Mouse (Mus musculus) limb, embryonic 13.5 days (tissue): ENCODE measurements around the gene Agtrap. TPM values are rescaled to one million over a fixed set of nuclear protein-coding genes. Genes with fewer than 3 reads are reported as not detected.

Source experiments
- ATAC-seq: fragments of 200-750 bp; cut with Nextera tagmentation; 2 replicates; pipeline ENCODE4 v1.8.0; 2017; ENCODE audit warnings: low read depth, moderate number of reproducible peaks, moderate TSS enrichment; ENCODE audit not compliant: low FRiP score
- H3K27ac ChIP-seq: fragments of 300-500 bp; sonication (generic); 2 replicates; pipeline ENCODE4 v1.5.1; 2015; ENCODE audit warnings: inconsistent platforms, mild to moderate bottlenecking, moderate library complexity
- H3K27me3 ChIP-seq: fragments of 300-500 bp; sonication (generic); 2 replicates; pipeline ENCODE4 v1.6.1; 2015; ENCODE audit warnings: mild to moderate bottlenecking, inconsistent platforms
- H3K36me3 ChIP-seq: fragments of 300-500 bp; sonication (generic); 2 replicates; pipeline ENCODE4 v1.6.1; 2015; ENCODE audit warnings: inconsistent platforms, mild to moderate bottlenecking, moderate library complexity
- H3K4me1 ChIP-seq: fragments of 300-500 bp; sonication (generic); 2 replicates; pipeline ENCODE4 v1.6.1; 2015; ENCODE audit warnings: inconsistent platforms
- H3K4me2 ChIP-seq: fragments of 300-500 bp; sonication (generic); replicated peaks from 2 replicates; pipeline ENCODE4 v1.6.1; 2015; ENCODE audit warnings: inconsistent platforms, mild to moderate bottlenecking, moderate library complexity
- H3K4me3 ChIP-seq: fragments of 300-500 bp; sonication (generic); 2 replicates; pipeline ENCODE4 v1.5.1; 2015; ENCODE audit warnings: moderate library complexity, mild to moderate bottlenecking, inconsistent platforms
- H3K9ac ChIP-seq: fragments of 300-500 bp; sonication (generic); 2 replicates; pipeline ENCODE4 v1.6.1; 2015; ENCODE audit warnings: mild to moderate bottlenecking, inconsistent platforms
- H3K9me3 ChIP-seq: fragments of 300-500 bp; sonication (generic); 2 replicates; pipeline ENCODE4 v1.6.1; 2016; ENCODE audit warnings: inconsistent platforms
- WGBS: fragments of 180-500 bp; shearing (Covaris S2); methylation state at CpG from one replicate; pipeline ENCODE4 v1.1.7; 2015; 5-methylcytosine and 5-hydroxymethylcytosine counted together
- polyA plus RNA-seq: library from polyadenylated mRNA; unstranded; fragments of >200 nt; fragmentation: Nextera tagmentation; extraction: Ambion mirVana; gene quantifications from 2 replicates; pipeline ENCODE4 v1.2.1, GENCODE M21; 2015

Gene Agtrap
- polyA plus RNA-seq, 1 experiment from 2014 or later: 14.1 TPM

DNA sequence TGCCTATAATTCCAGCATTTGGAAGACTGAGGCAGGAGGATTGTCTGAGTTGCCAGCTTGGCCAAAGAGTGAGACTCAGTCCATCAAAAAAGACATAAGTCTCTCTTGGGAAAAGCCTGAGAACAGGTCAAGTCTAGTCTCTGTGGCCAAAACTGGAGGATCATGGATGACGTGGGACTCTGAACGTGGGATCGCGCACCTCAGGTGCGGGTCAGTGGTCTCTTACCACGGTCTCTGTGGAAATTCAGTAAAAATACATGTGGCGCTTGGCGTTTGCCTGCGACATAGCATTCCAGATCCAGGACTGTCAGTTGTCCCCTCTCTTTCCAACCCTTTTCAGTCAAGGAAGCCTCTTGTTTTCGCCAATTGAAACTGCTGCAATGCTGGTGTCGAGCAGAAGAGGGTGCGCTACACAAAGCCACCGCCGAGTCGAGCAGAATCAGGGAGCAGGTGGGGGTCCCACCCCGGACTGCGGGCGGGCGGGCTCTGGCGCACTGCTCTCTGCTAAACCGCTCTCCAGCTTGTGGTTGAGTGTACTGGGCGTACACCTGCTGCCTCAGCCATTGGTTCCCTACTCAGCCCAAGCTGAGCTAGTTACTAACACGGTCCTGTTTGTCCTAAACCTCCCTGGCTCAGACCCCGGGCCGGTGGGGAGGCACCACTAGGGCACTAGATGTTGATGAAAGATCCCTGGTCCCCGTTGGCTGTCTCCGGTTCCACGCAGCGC lies 14.1 kb upstream of the Agtrap start:
- H3K4me1 ChIP-seq: peaks cover 8% of the 10 kb centered on the region
- H3K27ac ChIP-seq: peak overlapping the region; percentile 10; the same call in 1 of the 2 replicates
- no peak overlapping the region for H3K9ac ChIP-seq
- peak; percentile 80 for ATAC-seq
- no peaks in the 10 kb centered on the region for H3K9me3 ChIP-seq
- H3K4me3 ChIP-seq: peak overlapping the region; percentile 20
- H3K36me3 ChIP-seq: no peaks in the 10 kb centered on the region
- WGBS: 20% methylated on average over 29 of the region's 29 CpGs
- no peaks in the 10 kb centered on the region for H3K27me3 ChIP-seq
- peak overlapping the region; percentile 58 for H3K4me2 ChIP-seq

DNA sequence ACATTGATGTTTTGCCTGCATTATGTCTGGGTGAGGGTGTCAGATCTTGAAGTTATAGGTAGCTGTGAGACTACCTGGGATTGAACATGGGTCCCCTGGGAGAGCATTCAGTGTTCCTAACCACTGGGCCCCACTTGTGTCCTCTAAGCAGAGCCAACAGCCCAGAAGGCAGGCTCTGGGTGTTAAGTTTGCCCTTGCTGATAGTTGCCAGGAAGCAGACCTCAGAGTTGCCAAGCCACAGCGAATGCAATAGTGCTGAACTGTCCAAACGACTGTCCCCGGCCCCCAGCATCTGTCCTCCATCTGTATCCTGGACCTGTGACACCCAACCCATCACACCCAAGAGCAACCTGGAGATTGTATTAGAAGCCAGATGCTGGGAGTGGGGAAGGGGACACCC lies 10.8 kb upstream of the Agtrap start:
- H3K36me3 ChIP-seq: no peaks in the 10 kb centered on the region

DNA sequence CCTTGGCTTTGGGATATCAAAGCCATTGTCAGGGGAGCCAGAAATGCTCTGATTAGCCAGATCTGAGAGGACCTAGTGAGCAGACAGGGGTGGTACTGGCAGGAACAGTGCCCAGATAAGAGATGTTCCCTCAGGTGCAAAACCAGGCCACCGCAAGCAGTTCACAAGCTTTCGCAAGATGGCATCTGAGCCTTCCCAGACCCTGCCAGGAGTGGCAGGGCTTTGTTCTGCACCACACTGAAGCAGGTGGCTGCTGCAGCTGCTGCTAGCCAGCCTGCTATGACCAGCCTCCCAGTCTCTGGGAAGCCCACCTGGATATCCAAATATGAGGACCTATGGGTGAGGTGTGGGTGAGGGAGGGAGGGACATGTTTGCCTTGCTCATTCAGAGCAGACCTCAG lies 10.1 kb upstream of the Agtrap start:
- Histone ChIP-seq H3K4me2 (no peak overlapping the region), H3K9ac (no peak overlapping the region), H3K27ac (no peak overlapping the region), H3K4me1 (peaks cover 8% of the 10 kb centered on the region), H3K9me3 (no peaks in the 10 kb centered on the region), H3K4me3 (no peak overlapping the region), H3K36me3 (no peaks in the 10 kb centered on the region), H3K27me3 (no peaks in the 10 kb centered on the region)
- no peak for ATAC-seq
- 86% methylated on average over 2 of the region's 2 CpGs for WGBS

More for the DNA sequence above, 10.8 kb upstream of the Agtrap start:
- ATAC-seq: no peak
- no peak overlapping the region for H3K4me3 ChIP-seq
- 89% methylated on average over 3 of the region's 3 CpGs for WGBS
- no peak overlapping the region for H3K4me2 ChIP-seq
- no peaks in the 10 kb centered on the region for H3K27me3 ChIP-seq
- peaks cover 8% of the 10 kb centered on the region for H3K4me1 ChIP-seq
- H3K9ac ChIP-seq: no peak overlapping the region
- H3K27ac ChIP-seq: no peak overlapping the region
- H3K9me3 ChIP-seq: no peaks in the 10 kb centered on the region

DNA sequence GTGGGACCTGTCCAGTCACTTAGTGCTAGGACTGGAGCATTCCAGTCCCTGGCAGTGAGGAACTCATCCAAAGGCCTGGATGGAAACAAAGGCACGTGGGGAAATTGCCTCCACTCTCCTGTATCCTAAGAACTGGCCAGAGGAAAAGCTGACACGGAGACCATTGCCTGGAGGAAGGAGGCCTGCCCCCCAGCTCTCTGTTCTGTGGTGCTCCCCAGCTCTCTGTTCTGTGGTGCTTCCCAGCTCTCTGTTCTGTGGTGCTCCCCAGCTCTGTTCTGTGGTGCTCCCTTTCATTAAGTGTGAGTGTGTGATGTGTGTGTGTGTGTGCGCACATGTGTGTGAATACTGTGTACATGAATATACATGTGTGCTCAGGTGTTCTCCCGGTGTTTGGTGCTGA lies 7.2 kb upstream of the Agtrap start:
- H3K4me2 ChIP-seq: no peak overlapping the region
- H3K4me1 ChIP-seq: no peaks in the 10 kb centered on the region
- H3K36me3 ChIP-seq: no peaks in the 10 kb centered on the region
- no peak overlapping the region for H3K4me3 ChIP-seq
- WGBS: 75% methylated on average over 4 of the region's 4 CpGs
- ATAC-seq: no peak
- H3K9me3 ChIP-seq: no peaks in the 10 kb centered on the region
- no peaks in the 10 kb centered on the region for H3K27me3 ChIP-seq
- H3K9ac ChIP-seq: no peak overlapping the region
- no peak overlapping the region for H3K27ac ChIP-seq

DNA sequence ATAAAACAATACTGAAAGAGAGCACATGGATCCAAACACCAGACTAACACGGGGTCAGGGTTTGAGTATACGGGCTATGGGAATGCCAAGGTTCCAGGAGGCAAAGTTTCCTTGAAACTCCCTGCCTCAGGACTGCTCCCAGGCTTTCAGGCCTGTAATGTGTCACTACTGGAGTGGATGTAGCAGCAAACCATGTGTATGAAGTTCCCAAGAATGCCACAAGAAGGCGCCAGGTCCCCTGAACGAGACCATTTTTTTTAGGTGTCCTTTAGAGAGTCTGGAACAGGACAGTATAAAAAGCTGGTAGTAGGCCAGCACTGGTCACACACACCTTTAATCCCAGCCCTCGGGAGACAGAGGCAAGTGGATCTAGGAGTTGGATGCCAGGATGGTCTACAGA lies 6.3 kb upstream of the Agtrap start:
- Histone ChIP-seq H3K9me3 (no peaks in the 10 kb centered on the region), H3K27me3 (no peaks in the 10 kb centered on the region), H3K4me3 (no peak overlapping the region), H3K36me3 (no peaks in the 10 kb centered on the region), H3K9ac (no peak overlapping the region), H3K4me1 (no peaks in the 10 kb centered on the region), H3K4me2 (no peak overlapping the region), H3K27ac (no peak overlapping the region)
- WGBS: 83% methylated on average over 5 of the region's 5 CpGs
- no peak for ATAC-seq

DNA sequence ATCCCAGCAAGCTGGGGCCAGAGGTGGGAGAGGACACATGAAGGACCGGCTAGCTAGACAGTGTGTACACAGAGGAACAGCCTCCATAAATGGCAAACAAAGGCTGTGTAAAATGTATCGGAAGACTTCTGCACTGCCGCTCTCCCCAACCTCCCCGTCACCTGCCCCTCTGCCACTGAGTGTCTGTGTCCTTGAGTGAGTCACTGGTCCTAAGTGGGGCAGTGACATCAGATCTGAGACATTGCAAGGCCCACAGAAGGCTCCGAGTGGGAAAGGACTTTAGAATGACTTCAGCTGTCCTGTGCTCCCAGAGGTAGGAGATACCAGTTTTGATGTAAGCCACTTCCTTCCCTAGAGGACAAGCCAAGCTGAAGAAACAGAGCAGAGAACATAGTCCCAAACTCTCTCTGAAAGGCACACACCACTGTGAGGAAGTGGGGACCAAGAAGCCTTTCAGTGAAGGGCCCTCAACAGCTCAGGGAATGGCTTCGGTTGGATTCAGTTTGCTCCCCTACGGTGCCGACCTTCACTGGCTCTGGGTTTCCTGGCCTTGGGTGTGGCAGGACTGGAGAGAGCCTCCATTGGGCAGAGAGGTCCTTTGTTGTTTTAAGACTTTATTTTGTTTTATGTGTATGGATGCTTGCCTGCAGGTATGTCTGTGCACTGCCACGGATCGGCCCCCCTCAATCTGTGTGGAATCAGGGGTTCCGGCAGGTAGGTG lies 4.9 kb upstream of the Agtrap start:
- H3K4me1 ChIP-seq: peaks cover 4% of the 10 kb centered on the region
- WGBS: 90% methylated on average over 11 of the region's 11 CpGs
- ATAC-seq: no peak
- no peaks in the 10 kb centered on the region for H3K27me3 ChIP-seq
- H3K9me3 ChIP-seq: no peaks in the 10 kb centered on the region
- no peak overlapping the region for H3K4me2 ChIP-seq
- no peak overlapping the region for H3K4me3 ChIP-seq
- no peaks in the 10 kb centered on the region for H3K36me3 ChIP-seq
- H3K27ac ChIP-seq: no peak overlapping the region
- H3K9ac ChIP-seq: no peak overlapping the region

DNA sequence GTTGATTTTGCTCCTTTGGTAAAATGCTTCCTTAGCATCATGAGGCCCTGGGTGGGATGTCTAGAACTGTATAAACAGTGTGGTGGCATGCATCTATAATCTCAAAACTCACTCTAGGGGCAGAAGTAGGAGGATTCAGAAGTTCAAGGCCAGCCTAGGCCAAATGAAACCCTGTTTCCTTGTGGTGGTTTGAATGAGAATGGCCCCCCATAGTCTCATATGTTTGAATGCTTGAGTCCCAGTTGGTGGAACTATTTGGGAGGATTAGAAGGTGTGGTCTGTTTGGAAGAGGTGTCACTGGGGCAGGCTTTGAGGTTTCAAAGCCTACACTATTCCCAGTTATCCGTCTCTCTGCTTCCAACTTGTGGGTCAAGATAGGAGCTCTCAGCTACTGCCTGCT lies 3.4 kb upstream of the Agtrap start:
- no peak overlapping the region for H3K4me2 ChIP-seq
- no peaks in the 10 kb centered on the region for H3K9me3 ChIP-seq
- H3K27me3 ChIP-seq: no peaks in the 10 kb centered on the region
- H3K4me3 ChIP-seq: no peak overlapping the region
- 97% methylated on average over 1 of the region's 1 CpGs for WGBS
- no peak for ATAC-seq
- H3K9ac ChIP-seq: no peak overlapping the region
- no peaks in the 10 kb centered on the region for H3K36me3 ChIP-seq
- H3K27ac ChIP-seq: no peak overlapping the region
- H3K4me1 ChIP-seq: peaks cover 17% of the 10 kb centered on the region

DNA sequence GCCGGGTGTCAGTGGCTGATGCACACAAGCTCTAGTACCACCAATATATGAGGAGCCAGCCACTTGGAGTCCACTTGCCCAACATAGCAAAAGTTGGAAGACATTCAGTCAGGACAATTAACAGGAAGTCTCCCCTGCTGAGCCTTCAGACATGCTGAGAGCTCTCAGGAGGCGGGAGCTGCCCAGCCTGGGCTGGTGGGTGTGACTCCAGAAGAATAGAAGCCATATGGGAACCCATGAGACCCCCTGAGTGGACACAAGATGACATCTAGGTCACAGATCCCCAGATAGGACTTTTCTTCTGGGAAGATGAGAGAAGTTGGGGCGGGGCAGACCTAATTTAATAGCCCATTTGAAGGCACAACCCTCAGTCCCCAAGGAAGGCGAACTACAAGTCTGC lies 1.3 kb upstream of the Agtrap start:
- Histone ChIP-seq H3K9ac (peak overlapping the region; percentile 48; the same call in 1 of the 2 replicates), H3K27me3 (no peaks in the 10 kb centered on the region), H3K27ac (no peak overlapping the region), H3K4me2 (no peak overlapping the region), H3K4me1 (peaks cover 27% of the 10 kb centered on the region), H3K4me3 (no peak overlapping the region), H3K36me3 (no peaks in the 10 kb centered on the region), H3K9me3 (no peaks in the 10 kb centered on the region)
- no peak for ATAC-seq
- 56% methylated on average over 4 of the region's 4 CpGs for WGBS

DNA sequence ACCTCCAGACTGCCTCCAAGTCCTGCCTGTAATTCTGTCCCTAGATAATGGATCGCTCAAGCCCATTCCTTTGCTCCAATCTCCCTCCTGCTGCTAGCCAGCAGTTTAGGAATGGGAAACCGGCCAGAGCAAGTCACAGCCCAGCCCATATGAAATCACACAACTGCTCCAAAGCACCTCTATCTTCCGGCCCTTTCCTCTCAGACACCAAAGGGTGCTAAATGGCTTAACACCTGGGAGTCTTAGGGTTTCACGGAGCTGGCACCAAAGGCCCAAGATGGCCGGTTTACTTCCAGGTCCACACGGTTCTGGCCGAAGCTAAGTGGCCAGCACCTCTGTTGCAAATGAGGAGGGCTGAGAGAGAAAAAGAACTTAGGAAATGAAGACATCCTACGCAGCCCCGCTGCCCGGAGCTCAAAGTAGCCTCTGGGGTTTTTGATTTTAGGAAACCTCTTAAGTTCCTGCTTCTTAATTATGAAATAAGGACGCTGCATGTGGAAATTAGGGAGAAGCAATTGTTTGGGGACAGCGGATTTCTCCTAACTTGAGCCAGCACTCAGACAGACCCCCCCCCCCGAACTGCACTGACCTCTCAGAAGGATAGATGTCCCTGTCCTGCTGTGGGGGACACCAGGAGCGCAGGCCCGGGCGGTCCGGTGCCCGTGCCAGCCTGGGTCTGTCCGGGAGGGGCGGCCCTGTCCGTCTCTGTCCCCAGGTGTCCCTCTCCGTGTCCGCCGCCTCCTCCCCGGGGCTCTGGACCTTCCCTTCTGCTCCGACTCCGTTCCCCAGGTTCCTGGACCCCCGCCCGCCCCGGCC lies 532 bp downstream of the Agtrap start:
- Histone ChIP-seq H3K9me3 (no peaks in the 10 kb centered on the region), H3K9ac (peak overlapping the region; percentile 87), H3K4me3 (peak overlapping the region; percentile 89), H3K4me1 (peaks cover 40% of the 10 kb centered on the region), H3K27ac (peak overlapping the region; percentile 39; the same call in 1 of the 2 replicates), H3K27me3 (no peaks in the 10 kb centered on the region), H3K36me3 (no peaks in the 10 kb centered on the region), H3K4me2 (peak overlapping the region; percentile 90)
- WGBS: 3% methylated on average over 29 of the region's 30 CpGs
- peak; percentile 41 for ATAC-seq

DNA sequence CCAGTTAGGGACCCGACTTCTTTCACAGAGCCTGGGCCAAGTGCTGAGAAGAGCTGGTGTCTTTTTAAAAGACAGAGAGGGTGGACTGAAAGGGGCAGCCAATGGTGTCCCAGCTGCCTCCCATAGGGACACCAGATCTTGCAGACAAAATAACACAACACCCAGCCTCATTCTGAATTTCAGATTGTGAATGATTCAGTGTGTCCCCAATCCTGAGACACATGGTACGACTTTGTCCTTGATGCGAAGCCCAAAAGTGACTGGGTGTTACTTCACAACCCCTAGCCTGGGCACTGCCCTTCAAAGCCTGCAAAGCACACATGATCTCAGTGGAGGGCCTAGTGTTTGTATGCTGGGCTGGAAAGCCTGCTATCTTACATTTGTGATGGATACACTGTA lies 1.9 kb downstream of the Agtrap start:
- H3K4me3 ChIP-seq: no peak overlapping the region
- peaks cover 6% of the 10 kb centered on the region for H3K36me3 ChIP-seq
- peaks cover 40% of the 10 kb centered on the region for H3K4me1 ChIP-seq
- no peak for ATAC-seq
- no peak overlapping the region for H3K9ac ChIP-seq
- H3K4me2 ChIP-seq: no peak overlapping the region
- no peak overlapping the region for H3K27ac ChIP-seq
- no peaks in the 10 kb centered on the region for H3K27me3 ChIP-seq
- no peaks in the 10 kb centered on the region for H3K9me3 ChIP-seq
- WGBS: 68% methylated on average over 3 of the region's 3 CpGs

DNA sequence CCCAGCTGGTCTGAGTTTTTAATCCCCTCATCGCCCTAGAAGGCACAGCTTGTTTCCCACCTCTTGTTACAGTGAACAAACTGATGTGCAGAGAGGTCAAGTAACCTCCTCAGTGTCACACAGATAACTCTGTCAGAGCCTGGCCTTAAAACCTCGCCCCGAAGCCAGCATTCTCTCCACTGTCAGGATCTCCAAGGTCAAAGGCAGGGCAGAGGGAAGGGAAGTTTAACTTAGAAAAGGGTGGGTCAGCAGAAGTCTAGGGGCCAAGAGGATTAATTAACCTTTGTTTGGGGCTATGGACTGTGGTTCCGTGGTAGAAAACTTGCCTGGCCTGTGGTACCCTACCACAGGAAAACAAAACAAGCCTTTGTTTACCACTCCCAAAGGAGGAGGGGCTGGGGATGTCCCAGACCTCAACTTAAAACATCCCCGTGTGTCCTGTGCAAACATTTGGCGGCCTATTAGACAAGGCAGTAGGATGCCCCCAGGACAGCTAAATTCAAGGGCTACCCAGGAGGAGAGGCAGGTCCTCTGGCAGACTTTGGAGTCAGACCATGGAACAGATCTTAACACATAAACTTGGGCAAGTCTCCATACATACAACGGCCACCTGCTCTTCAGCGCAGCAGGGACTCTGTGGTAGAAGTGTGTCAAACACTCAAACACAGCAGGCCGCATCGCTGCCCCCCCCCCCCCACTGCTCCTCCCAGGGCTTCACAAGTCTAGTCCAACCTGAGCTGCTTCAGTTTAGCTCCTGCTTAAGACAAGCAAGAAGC lies 2.5 kb downstream of the Agtrap start:
- H3K36me3 ChIP-seq: peaks cover 10% of the 10 kb centered on the region
- no peak for ATAC-seq
- H3K9me3 ChIP-seq: no peaks in the 10 kb centered on the region
- H3K27ac ChIP-seq: no peak overlapping the region
- H3K4me3 ChIP-seq: no peak overlapping the region
- WGBS: 49% methylated on average over 10 of the region's 10 CpGs
- no peak overlapping the region for H3K4me2 ChIP-seq
- H3K4me1 ChIP-seq: peaks cover 40% of the 10 kb centered on the region
- no peak overlapping the region for H3K9ac ChIP-seq
- no peaks in the 10 kb centered on the region for H3K27me3 ChIP-seq
